Mouse (Mus musculus): ENCODE measurements around the gene Zbtb16. TPM values are rescaled to one million over a fixed set of nuclear protein-coding genes. Genes with fewer than 3 reads are reported as not detected.

The Zbtb16 gene
- polyA plus RNA-seq, 1 experiment from 2014 or later: 1.9 TPM

DNA sequence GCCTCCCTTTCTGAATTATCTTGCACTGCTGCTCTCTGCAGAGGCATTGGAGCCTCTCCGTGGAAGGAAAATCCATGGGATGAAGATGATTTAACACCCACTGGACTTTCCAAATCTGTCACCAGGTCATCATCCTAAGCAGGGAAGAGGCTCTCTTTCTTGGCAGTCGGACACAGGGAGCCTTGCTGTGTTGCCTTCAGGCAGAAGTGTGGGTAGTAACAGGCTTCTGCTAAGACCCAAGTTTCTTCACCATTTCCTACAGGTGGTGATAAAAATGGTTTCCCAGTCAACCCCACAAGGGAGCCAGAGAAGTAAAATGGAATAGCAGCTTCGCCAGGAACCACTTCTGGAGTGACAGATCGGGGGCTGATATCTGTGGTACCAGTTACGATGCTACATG, 13.5 kb upstream of the Zbtb16 start:
- H3K27me3 ChIP-seq (replicated peaks; ENCODE audit: control insufficient read depth, insufficient read depth, low read length): no peaks in the 10 kb centered on the region
- H3K4me2 ChIP-seq (ENCODE audit: low read depth, low read length): no peak overlapping the region
- H3K4me3 ChIP-seq (ENCODE audit: low read length): no peak overlapping the region
- WGBS: 90% methylated on average over 5 of the region's 5 CpGs
- H3K27ac ChIP-seq (ENCODE audit: low read length): no peak overlapping the region
- H3K36me3 ChIP-seq (ENCODE audit: control insufficient read depth, insufficient read depth, low read length): no peaks in the 10 kb centered on the region
- no peak overlapping the region for H3K9ac ChIP-seq (ENCODE audit: low read depth, low read length)
- H3K9me3 ChIP-seq (ENCODE audit: control insufficient read depth, low read length): no peaks in the 10 kb centered on the region
- no peak for ATAC-seq
- no peaks in the 10 kb centered on the region for H3K4me1 ChIP-seq (ENCODE audit: control insufficient read depth, insufficient read depth, low read length)

DNA sequence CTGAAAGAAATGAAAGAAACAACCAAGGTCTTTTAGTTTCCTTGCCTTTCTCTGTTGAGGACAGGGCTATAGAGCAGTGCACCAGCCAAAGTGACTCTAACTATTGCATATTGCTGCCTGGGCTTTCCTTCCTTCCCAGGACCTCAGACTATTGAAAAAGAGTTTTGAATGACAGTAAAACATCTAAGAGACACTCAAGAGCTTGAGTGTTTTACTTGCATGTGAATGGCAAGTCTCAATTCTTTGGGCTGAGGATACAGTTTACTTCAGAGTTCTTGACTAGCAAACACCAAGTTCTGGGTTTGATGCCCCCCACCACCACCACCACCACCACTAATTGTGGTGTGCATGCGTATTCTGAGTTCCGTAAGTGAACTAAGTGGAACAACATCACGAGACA, 3.5 kb upstream of the Zbtb16 start:
- Histone ChIP-seq H3K4me3 (ENCODE audit: low read length) (no peak overlapping the region), H3K36me3 (ENCODE audit: control insufficient read depth, insufficient read depth, low read length) (no peaks in the 10 kb centered on the region), H3K4me1 (ENCODE audit: control insufficient read depth, insufficient read depth, low read length) (peaks cover 12% of the 10 kb centered on the region), H3K4me2 (ENCODE audit: low read depth, low read length) (no peak overlapping the region), H3K27me3 (replicated peaks; ENCODE audit: control insufficient read depth, insufficient read depth, low read length) (peaks cover 14% of the 10 kb centered on the region), H3K9me3 (ENCODE audit: control insufficient read depth, low read length) (no peaks in the 10 kb centered on the region), H3K9ac (ENCODE audit: low read depth, low read length) (no peak overlapping the region), H3K27ac (ENCODE audit: low read length) (no peak overlapping the region)
- ATAC-seq: no peak
- WGBS: 88% methylated on average over 3 of the region's 3 CpGs

DNA sequence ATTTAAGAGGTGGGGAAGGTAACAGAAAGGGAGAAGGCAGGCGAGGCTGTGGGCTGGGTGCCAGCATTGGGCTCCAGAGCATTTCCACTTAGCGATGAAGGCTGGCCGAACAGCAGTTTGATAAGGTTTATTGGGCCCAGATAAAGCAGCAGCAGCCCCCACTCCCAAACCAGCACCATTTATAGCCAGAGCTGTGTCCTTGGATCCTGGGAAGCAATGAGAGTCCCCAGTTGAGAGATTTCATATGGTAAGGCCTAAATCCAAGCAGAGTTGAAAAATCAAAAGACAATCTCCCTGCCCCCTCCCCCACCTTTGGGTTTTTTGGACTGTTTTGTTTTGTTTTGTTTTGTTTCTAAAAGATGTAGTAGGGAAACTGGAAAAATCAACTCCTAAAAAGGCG, 2.3 kb upstream of the Zbtb16 start:
- peaks cover 24% of the 10 kb centered on the region for H3K27me3 ChIP-seq (replicated peaks; ENCODE audit: control insufficient read depth, insufficient read depth, low read length)

DNA sequence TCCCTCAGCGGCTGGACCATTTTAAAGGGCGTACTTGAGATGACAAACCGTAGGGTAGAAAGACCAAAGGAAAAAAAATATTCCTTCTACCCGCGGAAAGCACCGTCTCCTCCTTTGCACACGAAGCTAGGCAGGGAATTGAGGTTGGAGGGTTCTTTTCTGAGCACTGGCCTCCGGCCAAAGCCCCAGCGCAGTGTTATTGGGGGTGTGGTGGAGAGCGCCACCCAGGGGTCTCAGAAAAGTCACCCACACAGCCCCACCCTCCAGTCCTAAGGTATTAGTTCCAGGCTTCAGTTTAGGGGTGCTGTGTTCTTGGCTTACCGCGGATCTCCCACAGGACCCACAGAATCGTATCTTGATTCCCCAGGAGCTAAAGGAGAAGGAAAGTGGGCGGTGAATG, 1.2 kb upstream of the Zbtb16 start:
- 17% methylated on average over 14 of the region's 14 CpGs for WGBS
- Histone ChIP-seq H3K27ac (ENCODE audit: low read length) (no peak overlapping the region), H3K4me1 (ENCODE audit: control insufficient read depth, insufficient read depth, low read length) (peaks cover 16% of the 10 kb centered on the region), H3K4me3 (ENCODE audit: low read length) (no peak overlapping the region), H3K9ac (ENCODE audit: low read depth, low read length) (no peak overlapping the region), H3K9me3 (ENCODE audit: control insufficient read depth, low read length) (no peaks in the 10 kb centered on the region), H3K4me2 (ENCODE audit: low read depth, low read length) (peak overlapping the region; percentile 97; the same call in 1 of the 2 replicates), H3K27me3 (replicated peaks; ENCODE audit: control insufficient read depth, insufficient read depth, low read length) (peaks cover 35% of the 10 kb centered on the region), H3K36me3 (ENCODE audit: control insufficient read depth, insufficient read depth, low read length) (no peaks in the 10 kb centered on the region)
- no peak for ATAC-seq

More for the DNA sequence above, 2.3 kb upstream of the Zbtb16 start:
- no peaks in the 10 kb centered on the region for H3K9me3 ChIP-seq (ENCODE audit: control insufficient read depth, low read length)
- no peak for ATAC-seq
- H3K27ac ChIP-seq (ENCODE audit: low read length): no peak overlapping the region
- WGBS: 54% methylated on average over 4 of the region's 4 CpGs
- H3K4me2 ChIP-seq (ENCODE audit: low read depth, low read length): no peak overlapping the region
- no peak overlapping the region for H3K4me3 ChIP-seq (ENCODE audit: low read length)
- no peak overlapping the region for H3K9ac ChIP-seq (ENCODE audit: low read depth, low read length)
- H3K4me1 ChIP-seq (ENCODE audit: control insufficient read depth, insufficient read depth, low read length): peaks cover 16% of the 10 kb centered on the region
- no peaks in the 10 kb centered on the region for H3K36me3 ChIP-seq (ENCODE audit: control insufficient read depth, insufficient read depth, low read length)

DNA sequence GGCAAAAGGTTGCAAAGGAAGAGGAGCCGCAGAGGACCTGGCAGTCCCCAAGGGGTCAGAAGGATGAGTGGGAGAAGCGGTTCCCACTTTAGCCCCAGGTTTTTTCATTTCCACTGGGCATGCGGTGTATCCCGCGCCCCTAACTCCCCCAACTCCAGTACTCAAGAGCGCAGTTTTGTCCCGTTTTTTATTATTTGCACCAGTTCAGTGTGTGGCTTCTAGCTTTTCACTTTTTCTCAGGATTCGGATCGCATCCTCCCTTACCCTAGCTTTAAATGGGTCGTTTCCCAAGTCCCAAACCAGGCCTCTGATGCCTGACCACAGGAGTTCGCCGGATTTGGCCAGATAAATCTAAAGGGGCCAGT, 526 bp upstream of the Zbtb16 start:
- ATAC-seq: no peak
- 3% methylated on average over 12 of the region's 12 CpGs for WGBS
- no peak overlapping the region for H3K27ac ChIP-seq (ENCODE audit: low read length)
- H3K36me3 ChIP-seq (ENCODE audit: control insufficient read depth, insufficient read depth, low read length): no peaks in the 10 kb centered on the region
- no peaks in the 10 kb centered on the region for H3K9me3 ChIP-seq (ENCODE audit: control insufficient read depth, low read length)
- peak overlapping the region; percentile 97 for H3K4me2 ChIP-seq (ENCODE audit: low read depth, low read length)
- peaks cover 38% of the 10 kb centered on the region for H3K27me3 ChIP-seq (replicated peaks; ENCODE audit: control insufficient read depth, insufficient read depth, low read length)
- peak overlapping the region; percentile 64 for H3K9ac ChIP-seq (ENCODE audit: low read depth, low read length)
- peaks cover 16% of the 10 kb centered on the region for H3K4me1 ChIP-seq (ENCODE audit: control insufficient read depth, insufficient read depth, low read length)
- peak overlapping the region; percentile 59 for H3K4me3 ChIP-seq (ENCODE audit: low read length)

DNA sequence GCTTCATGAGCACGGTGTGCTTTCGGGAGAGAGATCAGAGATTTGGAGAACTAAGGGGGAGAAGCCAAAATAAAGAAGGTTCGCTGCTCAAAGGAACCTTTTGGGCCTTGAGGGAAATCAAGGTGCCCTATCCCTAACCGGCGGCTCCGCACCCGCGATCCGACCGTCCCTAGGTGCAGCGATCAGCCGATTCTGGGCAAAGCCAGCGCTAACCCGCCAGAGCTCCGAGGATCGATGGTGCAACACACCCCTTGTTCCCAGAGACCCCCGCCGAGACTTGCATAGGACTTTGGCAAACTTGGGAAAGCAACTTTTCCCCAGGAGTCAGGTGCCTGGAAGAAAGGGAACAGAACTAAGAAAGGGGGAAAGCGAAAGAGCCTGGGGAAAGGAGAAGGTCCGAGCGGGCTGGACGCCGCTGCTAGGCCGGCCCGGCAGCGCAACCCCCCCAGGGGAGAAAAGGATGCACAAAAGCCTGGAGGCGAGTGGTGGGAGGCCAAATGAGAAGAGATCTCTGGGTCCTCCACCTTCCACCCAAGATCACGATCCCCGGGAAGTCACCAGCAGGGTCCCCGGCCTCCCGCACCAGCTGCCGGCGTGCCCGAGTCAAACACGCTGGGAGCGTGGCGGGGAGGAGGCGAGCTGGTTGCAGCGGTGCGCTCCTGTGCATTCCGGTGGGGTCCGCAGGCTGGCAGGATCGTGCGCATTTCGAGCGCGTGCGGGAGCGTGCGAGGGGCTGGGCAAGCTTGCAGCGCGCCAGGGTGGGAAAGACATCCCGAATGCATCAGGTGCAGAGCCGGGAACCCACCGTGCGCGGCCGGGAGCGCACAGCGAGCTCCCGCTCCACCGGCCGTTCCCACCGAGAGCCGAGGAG, 1.2 kb downstream of the Zbtb16 start:
- H3K9me3 ChIP-seq (ENCODE audit: control insufficient read depth, low read length): no peaks in the 10 kb centered on the region
- ATAC-seq: no peak; the same call in 1 of the 2 replicates
- peaks cover 16% of the 10 kb centered on the region for H3K4me1 ChIP-seq (ENCODE audit: control insufficient read depth, insufficient read depth, low read length)
- H3K4me2 ChIP-seq (ENCODE audit: low read depth, low read length): peak overlapping the region; percentile 97
- peak overlapping the region; percentile 64 for H3K9ac ChIP-seq (ENCODE audit: low read depth, low read length)
- WGBS: 1% methylated on average over 62 of the region's 65 CpGs
- no peak overlapping the region for H3K27ac ChIP-seq (ENCODE audit: low read length)
- peaks cover 38% of the 10 kb centered on the region for H3K27me3 ChIP-seq (replicated peaks; ENCODE audit: control insufficient read depth, insufficient read depth, low read length)
- H3K36me3 ChIP-seq (ENCODE audit: control insufficient read depth, insufficient read depth, low read length): no peaks in the 10 kb centered on the region
- H3K4me3 ChIP-seq (ENCODE audit: low read length): peak overlapping the region; percentile 59

DNA sequence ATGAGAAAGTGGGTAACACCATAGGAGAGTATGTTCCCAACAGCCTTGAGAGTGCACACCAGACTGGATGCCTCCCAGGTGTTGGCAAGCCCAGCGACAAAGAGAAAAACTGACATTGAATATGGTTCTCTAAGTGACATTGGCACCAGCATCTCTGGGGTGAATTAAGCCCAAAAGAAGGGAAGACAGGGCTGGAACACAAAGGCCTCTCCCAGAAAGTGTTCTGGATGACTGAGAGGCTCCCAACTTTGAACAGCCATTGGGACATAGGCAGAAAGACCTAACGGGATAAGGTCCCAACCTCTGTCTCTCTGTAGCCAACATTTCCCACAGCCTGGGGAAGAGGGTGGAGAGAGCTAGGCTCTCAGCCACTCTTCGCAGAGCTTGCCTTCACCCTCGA, 2.0 kb downstream of the Zbtb16 start:
- H3K9ac ChIP-seq (ENCODE audit: low read depth, low read length): no peak overlapping the region
- WGBS: 27% methylated on average over 4 of the region's 4 CpGs
- H3K4me2 ChIP-seq (ENCODE audit: low read depth, low read length): peak overlapping the region; percentile 97; the same call in 1 of the 2 replicates
- H3K27me3 ChIP-seq (replicated peaks; ENCODE audit: control insufficient read depth, insufficient read depth, low read length): peaks cover 38% of the 10 kb centered on the region
- H3K27ac ChIP-seq (ENCODE audit: low read length): no peak overlapping the region
- no peaks in the 10 kb centered on the region for H3K36me3 ChIP-seq (ENCODE audit: control insufficient read depth, insufficient read depth, low read length)
- peaks cover 16% of the 10 kb centered on the region for H3K4me1 ChIP-seq (ENCODE audit: control insufficient read depth, insufficient read depth, low read length)
- ATAC-seq: no peak
- H3K4me3 ChIP-seq (ENCODE audit: low read length): no peak overlapping the region
- no peaks in the 10 kb centered on the region for H3K9me3 ChIP-seq (ENCODE audit: control insufficient read depth, low read length)

DNA sequence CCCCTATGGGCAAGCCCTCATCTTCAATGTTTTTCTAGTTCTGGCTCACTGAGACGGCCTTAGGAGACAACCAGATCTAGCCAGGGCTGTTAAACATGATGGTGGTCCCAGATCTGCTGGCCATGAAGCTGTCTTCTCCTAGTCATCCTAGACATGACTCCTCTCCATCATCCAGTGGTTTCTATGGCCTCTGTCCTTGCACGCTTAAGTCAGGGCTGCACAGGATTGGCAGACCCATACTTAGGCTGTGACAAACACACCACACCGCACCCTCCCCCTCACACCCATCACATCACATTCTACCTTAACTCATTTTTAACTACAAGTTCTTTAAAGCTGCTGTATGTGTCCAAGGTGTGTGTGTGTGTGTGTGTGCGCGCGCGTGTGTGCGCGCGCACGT, 2.5 kb downstream of the Zbtb16 start:
- no peak overlapping the region for H3K9ac ChIP-seq (ENCODE audit: low read depth, low read length)
- WGBS: 92% methylated on average over 11 of the region's 11 CpGs
- no peaks in the 10 kb centered on the region for H3K9me3 ChIP-seq (ENCODE audit: control insufficient read depth, low read length)
- peaks cover 36% of the 10 kb centered on the region for H3K27me3 ChIP-seq (replicated peaks; ENCODE audit: control insufficient read depth, insufficient read depth, low read length)
- ATAC-seq: no peak
- no peak overlapping the region for H3K4me3 ChIP-seq (ENCODE audit: low read length)
- no peak overlapping the region for H3K4me2 ChIP-seq (ENCODE audit: low read depth, low read length)
- H3K4me1 ChIP-seq (ENCODE audit: control insufficient read depth, insufficient read depth, low read length): peaks cover 16% of the 10 kb centered on the region
- no peak overlapping the region for H3K27ac ChIP-seq (ENCODE audit: low read length)
- H3K36me3 ChIP-seq (ENCODE audit: control insufficient read depth, insufficient read depth, low read length): no peaks in the 10 kb centered on the region

DNA sequence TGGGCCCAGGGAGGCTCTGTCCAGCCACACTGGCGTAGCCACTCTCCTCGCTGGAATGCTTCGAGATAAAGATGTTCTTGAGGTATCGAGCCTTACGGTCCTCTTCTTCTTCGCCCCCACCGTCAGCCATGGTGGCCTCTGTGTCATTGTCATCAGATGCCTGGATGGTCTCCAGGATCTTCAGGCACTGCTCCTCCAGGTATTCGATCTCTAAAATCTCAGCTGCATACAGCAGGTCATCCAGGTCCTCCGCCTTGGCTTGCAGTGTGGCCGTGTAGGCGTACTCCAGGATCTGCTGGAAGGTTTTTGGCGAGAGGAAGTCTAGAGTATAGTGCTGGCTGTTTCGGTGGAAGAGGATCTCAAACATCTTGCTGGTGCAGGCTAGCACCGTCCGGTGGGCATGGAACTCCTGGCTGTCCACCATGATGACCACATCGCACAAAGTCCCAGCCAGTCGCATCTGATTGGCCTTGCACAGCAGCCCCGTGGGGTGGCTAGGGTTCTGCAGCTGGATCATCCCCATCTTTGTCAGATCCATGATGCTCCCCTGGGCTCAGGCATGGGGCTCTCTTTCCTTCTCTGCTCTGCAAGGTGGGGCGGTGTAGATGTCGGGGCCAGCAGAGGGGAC, 3.4 kb downstream of the Zbtb16 start:
- WGBS: 93% methylated on average over 20 of the region's 20 CpGs
- Histone ChIP-seq H3K27ac (ENCODE audit: low read length) (no peak overlapping the region), H3K27me3 (replicated peaks; ENCODE audit: control insufficient read depth, insufficient read depth, low read length) (peaks cover 32% of the 10 kb centered on the region), H3K4me2 (ENCODE audit: low read depth, low read length) (no peak overlapping the region), H3K4me1 (ENCODE audit: control insufficient read depth, insufficient read depth, low read length) (peaks cover 16% of the 10 kb centered on the region), H3K9ac (ENCODE audit: low read depth, low read length) (no peak overlapping the region), H3K4me3 (ENCODE audit: low read length) (no peak overlapping the region), H3K36me3 (ENCODE audit: control insufficient read depth, insufficient read depth, low read length) (no peaks in the 10 kb centered on the region), H3K9me3 (ENCODE audit: control insufficient read depth, low read length) (no peaks in the 10 kb centered on the region)
- no peak for ATAC-seq
